Mouse (Mus musculus): ENCODE measurements around the gene Cacnb2. TPM values are rescaled to one million over a fixed set of nuclear protein-coding genes. Genes with fewer than 3 reads are reported as not detected.
A peak's percentile ranks its signal among the peaks of the same experiment; 100 is the strongest.

The Cacnb2 gene
- polyA plus RNA-seq, 1 experiment from 2014 or later = 3.3 TPM

- no peaks in the 10 kb centered on the region for H3K4me1 ChIP-seq
- ATAC-seq = no peak
- no peaks in the 10 kb centered on the region for H3K27me3 ChIP-seq
- H3K4me2 ChIP-seq = no peak overlapping the region
- H3K36me3 ChIP-seq (ENCODE audit: poor library complexity, severe bottlenecking) = no peaks in the 10 kb centered on the region
- 87% methylated on average over 4 of the region's 4 CpGs for WGBS
- no peak overlapping the region for H3K4me3 ChIP-seq
- no peaks in the 10 kb centered on the region for H3K9me3 ChIP-seq (replicated peaks)
- no peak overlapping the region for H3K27ac ChIP-seq
- no peak overlapping the region for H3K9ac ChIP-seq
These were observed 18.0 kb downstream of the Cacnb2 start for GRCm38 (mm10) chr2:14620891-14621290.

GRCm38 (mm10) chr2:14623820-14624219, 20.9 kb downstream of the Cacnb2 start:
- Histone ChIP-seq H3K4me1 (no peaks in the 10 kb centered on the region), H3K36me3 (ENCODE audit: poor library complexity, severe bottlenecking) (no peaks in the 10 kb centered on the region), H3K9ac (no peak overlapping the region), H3K4me3 (no peak overlapping the region), H3K4me2 (no peak overlapping the region), H3K9me3 (replicated peaks) (no peaks in the 10 kb centered on the region), H3K27ac (no peak overlapping the region), H3K27me3 (no peaks in the 10 kb centered on the region)
- WGBS = 96% methylated on average over 5 of the region's 5 CpGs
- no peak for ATAC-seq

- H3K27me3 ChIP-seq = no peaks in the 10 kb centered on the region
- no peaks in the 10 kb centered on the region for H3K9me3 ChIP-seq (replicated peaks)
- H3K27ac ChIP-seq = no peak overlapping the region
- H3K4me2 ChIP-seq = no peak overlapping the region
- 90% methylated on average over 9 of the region's 9 CpGs for WGBS
- H3K4me1 ChIP-seq = no peaks in the 10 kb centered on the region
- no peak overlapping the region for H3K9ac ChIP-seq
- H3K4me3 ChIP-seq = no peak overlapping the region
- H3K36me3 ChIP-seq (ENCODE audit: poor library complexity, severe bottlenecking) = no peaks in the 10 kb centered on the region
- no peak for ATAC-seq
These were observed 27.1 kb downstream of the Cacnb2 start for GRCm38 (mm10) chr2:14629814-14630492.

GRCm38 (mm10) chr2:14631590-14631989, 28.7 kb downstream of the Cacnb2 start:
- no peaks in the 10 kb centered on the region for H3K27me3 ChIP-seq
- H3K9ac ChIP-seq = no peak overlapping the region
- no peaks in the 10 kb centered on the region for H3K9me3 ChIP-seq (replicated peaks)
- ATAC-seq = no peak
- no peak overlapping the region for H3K4me2 ChIP-seq
- H3K36me3 ChIP-seq (ENCODE audit: poor library complexity, severe bottlenecking) = no peaks in the 10 kb centered on the region
- H3K4me1 ChIP-seq = no peaks in the 10 kb centered on the region
- H3K4me3 ChIP-seq = no peak overlapping the region
- no peak overlapping the region for H3K27ac ChIP-seq
- 90% methylated on average over 1 of the region's 1 CpGs for WGBS

- Histone ChIP-seq H3K4me3 (no peak overlapping the region), H3K27me3 (no peaks in the 10 kb centered on the region), H3K9me3 (replicated peaks) (no peaks in the 10 kb centered on the region), H3K36me3 (ENCODE audit: poor library complexity, severe bottlenecking) (no peaks in the 10 kb centered on the region), H3K27ac (no peak overlapping the region), H3K9ac (no peak overlapping the region), H3K4me2 (no peak overlapping the region), H3K4me1 (no peaks in the 10 kb centered on the region)
- no peak for ATAC-seq
- WGBS = 98% methylated on average over 2 of the region's 2 CpGs
These were observed 30.3 kb downstream of the Cacnb2 start for GRCm38 (mm10) chr2:14633202-14633601.

- no peak overlapping the region for H3K27ac ChIP-seq
- peaks cover 7% of the 10 kb centered on the region; the same call in 1 of the 2 replicates for H3K4me1 ChIP-seq
- H3K36me3 ChIP-seq (ENCODE audit: poor library complexity, severe bottlenecking) = no peaks in the 10 kb centered on the region
- no peak overlapping the region for H3K4me3 ChIP-seq
- H3K9me3 ChIP-seq (replicated peaks) = no peaks in the 10 kb centered on the region
- H3K27me3 ChIP-seq = no peaks in the 10 kb centered on the region
- H3K4me2 ChIP-seq = no peak overlapping the region
- H3K9ac ChIP-seq = no peak overlapping the region
- ATAC-seq = no peak
- WGBS = 90% methylated on average over 4 of the region's 4 CpGs
These were observed 36.4 kb downstream of the Cacnb2 start for GRCm38 (mm10) chr2:14639266-14639665.

GRCm38 (mm10) chr2:14639877-14640276, 37.0 kb downstream of the Cacnb2 start:
- no peak overlapping the region for H3K27ac ChIP-seq
- H3K36me3 ChIP-seq (ENCODE audit: poor library complexity, severe bottlenecking) = no peaks in the 10 kb centered on the region
- no peak overlapping the region for H3K4me3 ChIP-seq
- H3K9ac ChIP-seq = no peak overlapping the region
- peaks cover 7% of the 10 kb centered on the region; the same call in 1 of the 2 replicates for H3K4me1 ChIP-seq
- 90% methylated on average over 6 of the region's 6 CpGs for WGBS
- no peak overlapping the region for H3K4me2 ChIP-seq
- no peak for ATAC-seq
- H3K9me3 ChIP-seq (replicated peaks) = no peaks in the 10 kb centered on the region
- no peaks in the 10 kb centered on the region for H3K27me3 ChIP-seq

- H3K27ac ChIP-seq = no peak overlapping the region
- ATAC-seq = peak; percentile 52; the same call in 1 of the 2 replicates
- H3K36me3 ChIP-seq (ENCODE audit: poor library complexity, severe bottlenecking) = no peaks in the 10 kb centered on the region
- no peak overlapping the region for H3K9ac ChIP-seq
- no peaks in the 10 kb centered on the region for H3K9me3 ChIP-seq (replicated peaks)
- H3K4me2 ChIP-seq = no peak overlapping the region
- no peaks in the 10 kb centered on the region for H3K27me3 ChIP-seq
- no peak overlapping the region for H3K4me3 ChIP-seq
- 56% methylated on average over 2 of the region's 2 CpGs for WGBS
- H3K4me1 ChIP-seq = peaks cover 7% of the 10 kb centered on the region; the same call in 1 of the 2 replicates
These were observed 38.2 kb downstream of the Cacnb2 start for GRCm38 (mm10) chr2:14641040-14641439.

GRCm38 (mm10) chr2:14651268-14651667, 48.4 kb downstream of the Cacnb2 start:
- ATAC-seq = no peak
- H3K9ac ChIP-seq = no peak overlapping the region
- no peaks in the 10 kb centered on the region for H3K9me3 ChIP-seq (replicated peaks)
- H3K36me3 ChIP-seq (ENCODE audit: poor library complexity, severe bottlenecking) = no peaks in the 10 kb centered on the region
- WGBS = 83% methylated on average over 2 of the region's 2 CpGs
- H3K4me2 ChIP-seq = no peak overlapping the region
- H3K4me3 ChIP-seq = no peak overlapping the region
- H3K27ac ChIP-seq = no peak overlapping the region
- H3K4me1 ChIP-seq = no peaks in the 10 kb centered on the region; the same call in 1 of the 2 replicates
- no peaks in the 10 kb centered on the region for H3K27me3 ChIP-seq

- H3K27ac ChIP-seq = no peak overlapping the region
- no peak overlapping the region for H3K4me2 ChIP-seq
- H3K4me1 ChIP-seq = no peaks in the 10 kb centered on the region; the same call in 1 of the 2 replicates
- no peaks in the 10 kb centered on the region for H3K27me3 ChIP-seq
- H3K9ac ChIP-seq = no peak overlapping the region
- H3K4me3 ChIP-seq = no peak overlapping the region
- ATAC-seq = peak; percentile 33; the same call in 1 of the 2 replicates
- no peaks in the 10 kb centered on the region for H3K36me3 ChIP-seq (ENCODE audit: poor library complexity, severe bottlenecking)
- no peaks in the 10 kb centered on the region for H3K9me3 ChIP-seq (replicated peaks)
- WGBS = 57% methylated on average over 4 of the region's 4 CpGs
These were observed 53.8 kb downstream of the Cacnb2 start for GRCm38 (mm10) chr2:14656673-14657072.

- Histone ChIP-seq H3K9ac (no peak overlapping the region), H3K4me2 (no peak overlapping the region), H3K4me1 (no peaks in the 10 kb centered on the region; the same call in 1 of the 2 replicates), H3K27me3 (no peaks in the 10 kb centered on the region), H3K36me3 (ENCODE audit: poor library complexity, severe bottlenecking) (no peaks in the 10 kb centered on the region), H3K9me3 (replicated peaks) (no peaks in the 10 kb centered on the region), H3K4me3 (no peak overlapping the region), H3K27ac (no peak overlapping the region)
- 59% methylated on average over 3 of the region's 3 CpGs for WGBS
- ATAC-seq = peak; percentile 73
These were observed 54.4 kb downstream of the Cacnb2 start for GRCm38 (mm10) chr2:14657205-14657844.

- H3K4me2 ChIP-seq = no peak overlapping the region
- H3K9ac ChIP-seq = no peak overlapping the region
- H3K27ac ChIP-seq = no peak overlapping the region
- WGBS = 15% methylated on average over 1 of the region's 1 CpGs
- H3K4me1 ChIP-seq = peaks cover 7% of the 10 kb centered on the region; the same call in 1 of the 2 replicates
- no peaks in the 10 kb centered on the region for H3K36me3 ChIP-seq (ENCODE audit: poor library complexity, severe bottlenecking)
- no peak overlapping the region for H3K4me3 ChIP-seq
- no peak for ATAC-seq
- H3K27me3 ChIP-seq = no peaks in the 10 kb centered on the region
- H3K9me3 ChIP-seq (replicated peaks) = no peaks in the 10 kb centered on the region
These were observed 62.3 kb downstream of the Cacnb2 start for GRCm38 (mm10) chr2:14665213-14665612.
